Mouse (Mus musculus) lung, postnatal 0 days (tissue): ENCODE data around the gene Calml3.
A peak's percentile ranks its signal among the peaks of the same experiment; 100 is the strongest.

ENCODE experiments used
- CTCF ChIP-seq: IDR thresholded peaks from 2 replicates; pipeline ENCODE4 v1.5.1; 2016; ENCODE audit warnings: antibody characterized with exemption, mild to moderate bottlenecking
- EP300 ChIP-seq: IDR thresholded peaks from 2 replicates; pipeline ENCODE4 v1.6.1; 2016; ENCODE audit warnings: antibody characterized with exemption, mild to moderate bottlenecking, control low read depth

DNA sequence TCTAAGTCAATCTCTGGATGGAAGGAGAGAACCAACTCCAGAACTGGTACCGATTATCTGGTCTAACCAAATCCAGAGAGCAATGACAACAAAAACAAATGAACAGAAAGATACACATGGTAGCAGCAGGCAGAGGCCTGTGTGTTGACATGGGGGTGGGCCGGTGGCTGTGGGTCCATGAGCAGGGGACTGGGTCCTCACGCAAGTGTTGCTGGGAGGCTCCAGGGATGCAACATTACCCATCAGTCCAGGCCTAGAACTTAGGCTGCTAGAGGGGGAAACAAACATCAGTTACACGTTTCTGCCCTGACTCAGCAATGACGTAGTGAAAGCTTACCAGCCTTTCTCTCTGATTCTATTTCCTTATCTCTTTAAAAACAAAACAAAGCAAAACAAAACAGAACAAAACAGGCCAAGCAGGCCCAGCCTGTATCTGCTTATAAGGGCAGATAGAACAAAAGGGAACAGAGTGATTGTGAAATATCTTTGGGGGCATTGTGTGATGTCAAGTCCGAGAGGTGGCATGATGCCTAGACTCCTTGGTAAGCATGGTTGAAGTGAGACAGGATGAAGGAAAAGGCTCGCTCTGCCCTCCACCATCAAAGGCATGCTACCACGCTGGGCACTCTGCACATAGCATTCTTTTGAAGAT, 24.4 kb downstream of the Calml3 start:
- TF ChIP-seq CTCF (no peak), EP300 (0 out of 2 replicates have a peak, but pooled peaks have one; percentile 36)
